Mouse (Mus musculus) erythroblast, embryonic 14.5 days (primary cell): ENCODE measurements around the gene Adap1. TPM values are rescaled to one million over a fixed set of nuclear protein-coding genes. Genes with fewer than 3 reads are reported as not detected.

ENCODE experiments used
- H3K27me3 ChIP-seq: 2 replicates; pipeline ENCODE4 v1.6.1; 2012; ENCODE audit warnings: inconsistent platforms; ENCODE audit not compliant: control insufficient read depth
- H3K36me3 ChIP-seq: 2 replicates; pipeline ENCODE4 v1.6.1; 2012; ENCODE audit warnings: mild to moderate bottlenecking, inconsistent platforms; ENCODE audit not compliant: control insufficient read depth
- H3K4me1 ChIP-seq: 2 replicates; pipeline ENCODE4 v1.6.1; 2012; ENCODE audit warnings: inconsistent platforms; ENCODE audit not compliant: control insufficient read depth
- H3K4me3 ChIP-seq: replicated peaks from 2 replicates; pipeline ENCODE3; 2012; ENCODE audit warnings: moderate library complexity, mild to moderate bottlenecking, inconsistent platforms
- H3K9me3 ChIP-seq: 2 replicates; pipeline ENCODE4 v1.6.1; 2012; ENCODE audit warnings: low read length, inconsistent platforms, mixed read lengths; ENCODE audit not compliant: control insufficient read depth
- GATA1 ChIP-seq: IDR thresholded peaks from 2 replicates; pipeline ENCODE4 v1.6.1; 2012; ENCODE audit warnings: low read length, inconsistent platforms, mixed read lengths
- TAL1 ChIP-seq: IDR thresholded peaks from 3 replicates; pipeline ENCODE4 v1.6.1; 2012; ENCODE audit warnings: low read length, inconsistent platforms, mixed read lengths
- polyA plus RNA-seq: library from polyadenylated mRNA; stranded (reverse); fragments of >175 nt; gene quantifications from 2 replicates; pipeline ENCODE4 v1.2.3, GENCODE M21; 2012

The Adap1 gene
- polyA plus RNA-seq, 1 experiment = 0.17 TPM

- H3K4me3 ChIP-seq = peak overlapping the region; percentile 80
- H3K27me3 ChIP-seq = no peaks in the 10 kb centered on the region
- TF ChIP-seq GATA1 = no peak
- TF ChIP-seq TAL1 = no peak
- peaks cover 72% of the 10 kb centered on the region for H3K4me1 ChIP-seq
- peaks cover 81% of the 10 kb centered on the region for H3K36me3 ChIP-seq
- H3K9me3 ChIP-seq = no peaks in the 10 kb centered on the region
Observed at GRCm38 (mm10) chr5:139251736-139252080, 73.7 kb downstream of the Adap1 start.

GRCm38 (mm10) chr5:139251279-139251678 lies 74.1 kb downstream of the Adap1 start:
- Histone ChIP-seq H3K36me3 (peaks cover 81% of the 10 kb centered on the region), H3K4me3 (peak overlapping the region; percentile 80), H3K4me1 (peaks cover 72% of the 10 kb centered on the region), H3K27me3 (no peaks in the 10 kb centered on the region), H3K9me3 (no peaks in the 10 kb centered on the region)
- no peak for TF ChIP-seq TAL1

- Histone ChIP-seq H3K36me3 (peaks cover 81% of the 10 kb centered on the region), H3K9me3 (no peaks in the 10 kb centered on the region), H3K4me3 (no peak overlapping the region), H3K4me1 (peaks cover 50% of the 10 kb centered on the region), H3K27me3 (no peaks in the 10 kb centered on the region)
- TF ChIP-seq TAL1 = no peak
- TF ChIP-seq GATA1 = no peak
Observed at GRCm38 (mm10) chr5:139248846-139249245, 76.6 kb downstream of the Adap1 start.

GRCm38 (mm10) chr5:139247767-139248166 lies 77.7 kb downstream of the Adap1 start:
- H3K4me1 ChIP-seq = peaks cover 43% of the 10 kb centered on the region
- H3K9me3 ChIP-seq = no peaks in the 10 kb centered on the region
- H3K4me3 ChIP-seq = no peak overlapping the region
- peaks cover 88% of the 10 kb centered on the region for H3K36me3 ChIP-seq
- TF ChIP-seq TAL1 (no peak), GATA1 (no peak)
- H3K27me3 ChIP-seq = no peaks in the 10 kb centered on the region

GRCm38 (mm10) chr5:139243384-139243783 lies 82.0 kb downstream of the Adap1 start:
- no peaks in the 10 kb centered on the region for H3K9me3 ChIP-seq
- peaks cover 25% of the 10 kb centered on the region for H3K4me1 ChIP-seq
- TF ChIP-seq GATA1 (no peak), TAL1 (no peak)
- H3K27me3 ChIP-seq = no peaks in the 10 kb centered on the region
- H3K36me3 ChIP-seq = peaks cover 100% of the 10 kb centered on the region
- no peak overlapping the region for H3K4me3 ChIP-seq

- TF ChIP-seq GATA1 (no peak), TAL1 (no peak)
- Histone ChIP-seq H3K36me3 (peaks cover 100% of the 10 kb centered on the region), H3K4me1 (peaks cover 5% of the 10 kb centered on the region; the same call in 1 of the 2 replicates), H3K9me3 (no peaks in the 10 kb centered on the region), H3K4me3 (no peak overlapping the region), H3K27me3 (no peaks in the 10 kb centered on the region)
Observed at GRCm38 (mm10) chr5:139241022-139241761, 84.2 kb downstream of the Adap1 start.

GRCm38 (mm10) chr5:139237436-139237835 lies 88.0 kb downstream of the Adap1 start:
- Histone ChIP-seq H3K9me3 (no peaks in the 10 kb centered on the region), H3K36me3 (peaks cover 100% of the 10 kb centered on the region)
- TF ChIP-seq GATA1 (no peak), TAL1 (no peak)

GRCm38 (mm10) chr5:139234423-139234822 lies 91.0 kb downstream of the Adap1 start:
- TF ChIP-seq GATA1 (no peak), TAL1 (no peak)
- peaks cover 100% of the 10 kb centered on the region for H3K36me3 ChIP-seq
- H3K4me1 ChIP-seq = peaks cover 16% of the 10 kb centered on the region

More at GRCm38 (mm10) chr5:139237436-139237835, 88.0 kb downstream of the Adap1 start:
- no peaks in the 10 kb centered on the region for H3K4me1 ChIP-seq
- H3K27me3 ChIP-seq = no peaks in the 10 kb centered on the region
- no peak overlapping the region for H3K4me3 ChIP-seq

GRCm38 (mm10) chr5:139232083-139232482 lies 93.3 kb downstream of the Adap1 start:
- H3K4me3 ChIP-seq = no peak overlapping the region
- no peaks in the 10 kb centered on the region for H3K9me3 ChIP-seq
- peaks cover 16% of the 10 kb centered on the region for H3K4me1 ChIP-seq
- peaks cover 100% of the 10 kb centered on the region for H3K36me3 ChIP-seq
- TF ChIP-seq TAL1 = no peak
- no peak for TF ChIP-seq GATA1
- H3K27me3 ChIP-seq = no peaks in the 10 kb centered on the region

More at GRCm38 (mm10) chr5:139234423-139234822, 91.0 kb downstream of the Adap1 start:
- Histone ChIP-seq H3K4me3 (no peak overlapping the region), H3K9me3 (no peaks in the 10 kb centered on the region), H3K27me3 (no peaks in the 10 kb centered on the region)
